Mouse (Mus musculus) cerebellum, adult 2 months (tissue): Measurements from ENCODE around the gene Tmigd1.

Source experiments
- CTCF ChIP-seq: fragments of 200-500 bp; IDR thresholded peaks from 2 replicates; pipeline ENCODE4 v1.5.1; 2011; ENCODE audit warnings: low read depth, mild to moderate bottlenecking, control low read depth, low read length, moderate library complexity, borderline replicate concordance; ENCODE audit not compliant: insufficient read depth
- POLR2A ChIP-seq: fragments of 200-500 bp; IDR thresholded peaks from 2 replicates; pipeline ENCODE4 v1.6.1; 2011; ENCODE audit warnings: low read length, control low read depth, borderline replicate concordance; ENCODE audit not compliant: insufficient read depth

GRCm38 (mm10) chr11:76857111-76857510 lies 44.8 kb upstream of the Tmigd1 start:
- TF ChIP-seq POLR2A: no peak
- no peak; the same call in 1 of the 2 replicates for TF ChIP-seq CTCF
